Mouse (Mus musculus) hindbrain, embryonic 11.5 days (tissue): Measurements from ENCODE around the gene Fgfbp3. TPM values are rescaled to one million over a fixed set of nuclear protein-coding genes. Genes with fewer than 3 reads are reported as not detected.
A peak's percentile ranks its signal among the peaks of the same experiment; 100 is the strongest.

ENCODE experiments used
- ATAC-seq: fragments of 200-750 bp; cut with Nextera tagmentation; 2 replicates; pipeline ENCODE4 v1.8.0; 2017; ENCODE audit warnings: mild to moderate bottlenecking, moderate TSS enrichment, moderate library complexity; ENCODE audit not compliant: low FRiP score
- DNase-seq: peaks from one replicate; pipeline ENCODE4 v3.0.0-alpha.2; 2015; ENCODE audit warnings: low spot score
- H3K27ac ChIP-seq: fragments of 300-500 bp; sonication (generic); 2 replicates; pipeline ENCODE4 v1.5.1; 2014; ENCODE audit warnings: mild to moderate bottlenecking, low read depth, low read length
- H3K27me3 ChIP-seq: fragments of 300-500 bp; sonication (generic); 2 replicates; pipeline ENCODE4 v1.6.1; 2014; ENCODE audit warnings: mild to moderate bottlenecking, low read length, moderate library complexity, mixed read lengths; ENCODE audit not compliant: control insufficient read depth, insufficient read depth
- H3K36me3 ChIP-seq: fragments of 300-500 bp; sonication (generic); 2 replicates; pipeline ENCODE4 v1.6.1; 2014; ENCODE audit warnings: mild to moderate bottlenecking, low read length, moderate library complexity, mixed read lengths; ENCODE audit not compliant: control insufficient read depth, insufficient read depth
- H3K4me1 ChIP-seq: fragments of 300-500 bp; sonication (generic); replicated peaks from 2 replicates; pipeline ENCODE4 v1.6.1; 2014; ENCODE audit warnings: low read length, mixed read lengths; ENCODE audit not compliant: control insufficient read depth, insufficient read depth
- H3K4me2 ChIP-seq: fragments of 300-500 bp; sonication (generic); replicated peaks from 2 replicates; pipeline ENCODE4 v1.6.1; 2014; ENCODE audit warnings: mild to moderate bottlenecking, low read depth, low read length
- H3K4me3 ChIP-seq: fragments of 300-500 bp; sonication (generic); 2 replicates; pipeline ENCODE4 v1.5.1; 2014; ENCODE audit warnings: low read depth, low read length
- H3K9ac ChIP-seq: fragments of 300-500 bp; sonication (generic); 2 replicates; pipeline ENCODE4 v1.6.1; 2014; ENCODE audit warnings: low read depth, low read length
- H3K9me3 ChIP-seq: fragments of 300-500 bp; sonication (generic); 2 replicates; pipeline ENCODE4 v1.6.1; 2016; ENCODE audit warnings: low read length; ENCODE audit not compliant: control insufficient read depth
- WGBS: fragments of 180-500 bp; shearing (Covaris S2); extraction: QIAGEN DNeasy Blood & Tissue Kit; methylation state at CpG from one replicate; pipeline ENCODE4 v1.1.7; 2014; 5-methylcytosine and 5-hydroxymethylcytosine counted together
- polyA plus RNA-seq: library from polyadenylated mRNA; unstranded; fragments of >200 nt; fragmentation: Nextera tagmentation; extraction: Ambion mirVana; gene quantifications from 2 replicates; pipeline ENCODE4 v1.2.1, GENCODE M21; 2014

The Fgfbp3 gene
- polyA plus RNA-seq, 1 experiment from 2014 or later: 33.0 TPM

- WGBS: 52% methylated on average over 9 of the region's 9 CpGs
- H3K4me1 ChIP-seq: peaks cover 13% of the 10 kb centered on the region
- no peaks in the 10 kb centered on the region for H3K27me3 ChIP-seq
- no peaks in the 10 kb centered on the region for H3K9me3 ChIP-seq
- DNase-seq (peak; percentile 45), ATAC-seq (no peak)
- no peaks in the 10 kb centered on the region for H3K36me3 ChIP-seq
- H3K27ac ChIP-seq: 0 out of 2 replicates have a peak overlapping the region, but pooled peaks have one; percentile 79
- no peak overlapping the region for H3K9ac ChIP-seq
- H3K4me2 ChIP-seq: no peak overlapping the region
- H3K4me3 ChIP-seq: no peak overlapping the region
Measured at GRCm38 (mm10) chr19:36897778-36898177, 21.6 kb downstream of the Fgfbp3 start.

- peak overlapping the region; percentile 79 for H3K27ac ChIP-seq
- ATAC-seq: peak; percentile 93
- peak; percentile 68 for DNase-seq
- WGBS: 10% methylated on average over 10 of the region's 10 CpGs
- H3K27me3 ChIP-seq: no peaks in the 10 kb centered on the region
- no peak overlapping the region; the same call in 1 of the 2 replicates for H3K4me2 ChIP-seq
- 0 out of 2 replicates have a peak overlapping the region, but pooled peaks have one; percentile 15 for H3K9ac ChIP-seq
- peaks cover 13% of the 10 kb centered on the region for H3K4me1 ChIP-seq
- H3K4me3 ChIP-seq: no peak overlapping the region
- no peaks in the 10 kb centered on the region for H3K36me3 ChIP-seq
- no peaks in the 10 kb centered on the region for H3K9me3 ChIP-seq
Measured at GRCm38 (mm10) chr19:36896791-36897569, 22.4 kb downstream of the Fgfbp3 start.

- H3K27me3 ChIP-seq: no peaks in the 10 kb centered on the region
- ATAC-seq: no peak
- H3K36me3 ChIP-seq: no peaks in the 10 kb centered on the region; the same call in 1 of the 2 replicates
- H3K4me3 ChIP-seq: no peak overlapping the region
- H3K4me2 ChIP-seq: no peak overlapping the region
- H3K27ac ChIP-seq: no peak overlapping the region
- DNase-seq: no peak
- 97% methylated on average over 3 of the region's 3 CpGs for WGBS
- H3K4me1 ChIP-seq: peaks cover 9% of the 10 kb centered on the region
- no peaks in the 10 kb centered on the region for H3K9me3 ChIP-seq
- H3K9ac ChIP-seq: no peak overlapping the region
Measured at GRCm38 (mm10) chr19:36891746-36892145, 27.7 kb downstream of the Fgfbp3 start.

- DNase-seq (no peak), ATAC-seq (no peak)
- Histone ChIP-seq H3K4me1 (no peaks in the 10 kb centered on the region), H3K9ac (no peak overlapping the region), H3K9me3 (no peaks in the 10 kb centered on the region), H3K27me3 (no peaks in the 10 kb centered on the region), H3K36me3 (peaks cover 7% of the 10 kb centered on the region; the same call in 1 of the 2 replicates), H3K4me2 (no peak overlapping the region), H3K27ac (no peak overlapping the region; the same call in 1 of the 2 replicates), H3K4me3 (no peak overlapping the region)
- WGBS: 43% methylated on average over 3 of the region's 3 CpGs
Measured at GRCm38 (mm10) chr19:36887706-36888105, 31.7 kb downstream of the Fgfbp3 start.

- no peaks in the 10 kb centered on the region for H3K9me3 ChIP-seq
- peak; percentile 51 for DNase-seq
- no peak overlapping the region for H3K9ac ChIP-seq
- peaks cover 8% of the 10 kb centered on the region; the same call in 1 of the 2 replicates for H3K36me3 ChIP-seq
- H3K27me3 ChIP-seq: no peaks in the 10 kb centered on the region
- no peak overlapping the region for H3K4me3 ChIP-seq
- WGBS: 79% methylated on average over 2 of the region's 2 CpGs
- H3K4me1 ChIP-seq: no peaks in the 10 kb centered on the region
- H3K27ac ChIP-seq: no peak overlapping the region
- ATAC-seq: no peak
- H3K4me2 ChIP-seq: no peak overlapping the region
Measured at GRCm38 (mm10) chr19:36886316-36886715, 33.1 kb downstream of the Fgfbp3 start.

GRCm38 (mm10) chr19:36883119-36883518 lies 36.3 kb downstream of the Fgfbp3 start:
- H3K36me3 ChIP-seq: peaks cover 13% of the 10 kb centered on the region; the same call in 1 of the 2 replicates
- H3K9me3 ChIP-seq: no peaks in the 10 kb centered on the region
- no peak for ATAC-seq
- peak; percentile 70 for DNase-seq
- no peak overlapping the region for H3K4me2 ChIP-seq
- no peaks in the 10 kb centered on the region for H3K27me3 ChIP-seq
- WGBS: 86% methylated on average over 6 of the region's 6 CpGs
- H3K27ac ChIP-seq: no peak overlapping the region
- H3K9ac ChIP-seq: no peak overlapping the region
- no peak overlapping the region for H3K4me3 ChIP-seq
- H3K4me1 ChIP-seq: no peaks in the 10 kb centered on the region

- Histone ChIP-seq H3K4me2 (no peak overlapping the region), H3K27me3 (no peaks in the 10 kb centered on the region), H3K36me3 (peaks cover 18% of the 10 kb centered on the region), H3K9ac (no peak overlapping the region), H3K9me3 (no peaks in the 10 kb centered on the region), H3K4me3 (no peak overlapping the region), H3K4me1 (no peaks in the 10 kb centered on the region), H3K27ac (no peak overlapping the region)
- 86% methylated on average over 11 of the region's 11 CpGs for WGBS
- no peak for DNase-seq
- ATAC-seq: no peak
Measured at GRCm38 (mm10) chr19:36878743-36879495, 40.5 kb downstream of the Fgfbp3 start.

GRCm38 (mm10) chr19:36877329-36877728 lies 42.1 kb downstream of the Fgfbp3 start:
- H3K4me1 ChIP-seq: no peaks in the 10 kb centered on the region
- H3K4me3 ChIP-seq: no peak overlapping the region
- H3K9me3 ChIP-seq: no peaks in the 10 kb centered on the region
- ATAC-seq (no peak), DNase-seq (no peak)
- peaks cover 14% of the 10 kb centered on the region for H3K36me3 ChIP-seq
- H3K9ac ChIP-seq: no peak overlapping the region
- H3K27ac ChIP-seq: no peak overlapping the region
- H3K27me3 ChIP-seq: no peaks in the 10 kb centered on the region
- no peak overlapping the region for H3K4me2 ChIP-seq
